Mouse (Mus musculus) splenic B cell, adult 2 months (primary cell): ENCODE measurements around the gene Tpra1.
A peak's percentile ranks its signal among the peaks of the same experiment; 100 is the strongest.

ENCODE experiments used
- DNase-seq: peaks from one replicate; pipeline ENCODE4 v3.0.0-alpha.2; 2011; ENCODE audit warnings: low read depth, low spot score
- H3K27me3 ChIP-seq: 2 replicates; pipeline ENCODE4 v1.6.1; 2012; ENCODE audit warnings: mild to moderate bottlenecking, low read length, moderate library complexity, mixed read lengths; ENCODE audit not compliant: control insufficient read depth, poor library complexity, insufficient read depth, severe bottlenecking
- H3K36me3 ChIP-seq: 2 replicates; pipeline ENCODE4 v1.6.1; 2012; ENCODE audit warnings: mild to moderate bottlenecking, low read length, moderate library complexity, mixed read lengths; ENCODE audit not compliant: control insufficient read depth, poor library complexity, insufficient read depth, severe bottlenecking

Tpra1 gene

DNA sequence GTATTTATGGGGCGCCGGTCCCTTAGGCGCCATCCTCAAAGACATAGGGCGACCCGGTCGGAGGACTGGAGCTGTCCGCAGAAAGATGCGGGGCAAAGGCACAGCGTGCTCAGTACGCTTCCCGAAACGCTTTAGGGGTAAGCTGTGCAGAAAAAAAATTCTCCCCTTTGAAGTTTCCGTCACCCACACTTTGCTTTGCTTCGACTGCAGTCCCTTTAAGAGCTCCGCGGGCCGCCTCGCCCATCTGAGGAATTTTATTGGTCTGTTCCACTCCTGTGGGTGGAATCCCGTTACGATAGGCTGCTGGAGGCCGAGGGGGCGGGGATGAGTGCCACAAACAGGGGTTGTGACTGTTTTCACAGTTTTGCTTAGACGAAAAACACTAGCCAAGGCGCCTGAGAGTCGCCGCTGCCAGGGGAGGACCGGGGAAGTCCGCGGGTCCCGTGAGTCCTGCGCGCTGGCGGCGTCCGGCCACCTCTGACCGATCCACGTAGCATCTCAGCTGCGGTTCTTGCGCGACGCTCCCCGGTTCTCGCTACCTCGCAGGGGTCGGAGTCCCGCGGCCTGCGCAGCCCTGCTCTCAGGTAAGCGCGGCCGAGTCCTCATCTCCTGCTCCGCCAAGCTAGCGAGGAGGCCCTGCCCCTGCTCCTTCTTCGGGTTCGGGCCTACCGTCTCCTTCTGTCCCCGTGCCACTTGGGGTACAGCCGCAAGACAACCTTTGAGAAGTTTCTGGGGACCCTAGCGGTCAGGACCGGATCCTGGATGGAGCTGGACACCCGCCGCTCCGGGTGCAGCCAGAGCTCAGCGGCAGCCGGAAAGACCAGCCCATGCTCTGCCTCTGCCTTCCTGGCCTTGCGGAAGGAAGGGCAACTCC lies at the start of gene Tpra1:
Tpra1 (plus strand) TSS at position 305 of the 874 bp plus-strand sequence.
- no peaks in the 10 kb centered on the region for H3K36me3 ChIP-seq
- H3K27me3 ChIP-seq, result no peaks in the 10 kb centered on the region
- peak; percentile 95 for DNase-seq

DNA sequence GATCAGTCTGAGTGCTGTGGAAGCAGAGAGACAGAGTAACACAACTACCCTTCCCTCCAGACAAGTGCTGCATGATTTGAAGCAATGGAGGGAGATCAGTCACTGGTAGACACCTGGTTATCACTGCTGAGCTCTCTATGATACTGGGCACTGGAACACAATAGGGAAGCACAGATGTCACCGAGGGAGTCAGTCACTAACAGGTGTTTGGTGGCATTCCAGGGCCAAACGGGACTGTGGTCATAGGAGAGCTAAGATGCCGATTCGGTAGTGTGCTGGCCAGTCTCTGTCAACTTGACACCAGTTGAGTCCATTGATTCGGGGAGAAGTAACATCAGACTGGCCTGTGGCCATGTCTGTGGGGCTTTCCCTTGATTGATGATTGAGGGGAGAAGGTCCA lies 47.5 kb upstream of the Tpra1 start:
- no peaks in the 10 kb centered on the region for H3K36me3 ChIP-seq
- DNase-seq, result no peak
- no peaks in the 10 kb centered on the region for H3K27me3 ChIP-seq

DNA sequence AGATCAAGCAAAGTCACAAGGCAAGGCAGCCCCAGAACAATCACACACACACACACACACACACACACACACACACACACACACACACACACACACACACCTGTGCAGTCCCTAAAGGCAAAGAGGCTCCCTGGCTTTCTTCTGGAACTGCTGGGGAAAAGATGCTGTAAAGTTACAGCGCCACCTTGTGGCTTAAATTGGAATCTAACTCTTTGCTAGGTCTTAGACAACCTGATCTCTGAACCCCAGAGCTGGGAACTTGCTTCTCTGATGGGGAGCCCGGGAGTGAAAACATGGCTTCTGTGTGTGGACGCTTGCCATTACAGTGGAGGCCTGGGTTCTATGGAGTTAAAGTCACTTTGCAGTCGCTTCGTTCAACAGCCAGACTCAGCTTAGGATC lies 46.4 kb upstream of the Tpra1 start:
- Histone ChIP-seq H3K36me3 (no peaks in the 10 kb centered on the region), H3K27me3 (no peaks in the 10 kb centered on the region)
- peak; percentile 84 for DNase-seq

DNA sequence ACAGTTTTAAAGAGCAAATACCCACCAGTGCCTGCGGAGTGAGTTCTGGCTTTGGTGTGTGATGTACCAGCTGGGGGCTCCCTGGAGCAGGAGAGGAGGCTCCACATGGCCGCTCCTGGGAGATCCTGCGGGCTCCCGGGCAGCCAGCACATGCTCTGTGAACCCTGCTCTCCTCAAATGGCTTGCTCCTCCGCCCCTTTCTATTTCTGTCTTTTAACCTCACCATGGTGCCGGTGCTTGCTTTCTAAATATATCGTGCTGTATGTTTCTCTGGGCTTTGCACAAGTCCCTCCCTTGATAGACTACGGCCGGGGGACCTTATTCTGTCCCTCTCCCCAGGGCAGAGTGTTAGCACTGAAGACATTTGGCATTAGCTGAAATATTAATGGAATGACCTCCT lies 44.8 kb upstream of the Tpra1 start:
- H3K27me3 ChIP-seq, result no peaks in the 10 kb centered on the region
- no peaks in the 10 kb centered on the region for H3K36me3 ChIP-seq
- DNase-seq, result no peak

DNA sequence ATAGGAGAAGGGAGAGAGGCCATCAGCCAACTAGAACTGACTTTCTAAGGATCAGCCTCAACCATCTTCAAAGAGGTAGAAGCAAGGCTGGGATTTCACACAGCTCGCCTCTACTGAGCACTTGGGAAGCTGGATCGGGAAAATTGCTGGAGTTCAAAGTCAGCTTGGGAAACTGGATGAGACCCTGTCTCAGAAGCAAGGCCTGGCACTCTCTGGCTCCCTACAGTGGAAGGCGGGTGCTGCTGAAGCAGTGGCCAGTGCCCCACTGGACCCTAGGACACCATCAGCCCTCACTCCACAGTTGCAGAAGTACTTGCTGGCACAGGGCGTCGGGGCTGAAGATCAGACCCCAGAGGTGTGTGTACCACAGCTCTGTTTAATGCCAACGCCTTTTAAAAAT lies 44.2 kb upstream of the Tpra1 start:
- no peaks in the 10 kb centered on the region for H3K27me3 ChIP-seq
- DNase-seq, result no peak
- H3K36me3 ChIP-seq, result no peaks in the 10 kb centered on the region

DNA sequence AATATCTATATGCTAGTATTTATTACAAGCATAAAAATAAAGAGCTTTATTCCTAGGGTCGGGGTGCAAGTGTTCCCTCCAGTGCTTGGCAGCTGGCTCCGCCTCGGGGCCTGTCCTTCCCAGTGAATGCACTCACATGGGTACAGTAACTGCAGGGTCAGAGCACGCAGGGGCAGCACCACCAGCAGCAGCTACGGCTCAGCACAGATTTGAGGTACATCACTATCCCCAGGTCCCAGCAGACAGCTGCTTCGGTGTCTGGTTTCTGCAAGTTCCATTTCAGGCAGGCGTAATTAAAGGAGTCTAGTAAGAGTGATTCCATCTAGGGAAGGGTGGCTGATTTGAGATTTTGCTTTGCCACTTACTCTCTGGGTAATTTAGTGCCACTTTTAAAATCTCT lies 43.7 kb upstream of the Tpra1 start:
- Histone ChIP-seq H3K36me3 (no peaks in the 10 kb centered on the region), H3K27me3 (no peaks in the 10 kb centered on the region)
- no peak for DNase-seq

DNA sequence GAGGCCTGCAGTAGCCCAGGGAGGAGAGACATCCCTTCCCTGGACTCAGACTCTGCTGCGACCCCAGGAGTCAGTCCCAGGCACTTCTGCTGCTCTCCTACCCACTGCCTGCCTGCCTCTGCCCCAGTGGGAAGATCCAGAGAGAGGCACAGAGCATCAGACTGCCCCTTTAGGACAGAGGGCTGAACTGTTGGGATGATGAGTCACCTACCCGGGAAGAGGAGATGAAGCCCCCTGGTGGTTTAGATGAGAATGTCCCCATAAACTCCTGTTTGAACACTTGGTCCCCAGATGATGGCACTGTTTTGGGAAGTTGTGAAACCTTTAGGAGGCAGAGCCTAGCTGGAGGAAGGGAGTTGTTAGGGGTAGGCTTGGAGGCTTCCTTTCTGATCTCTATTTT lies 41.1 kb upstream of the Tpra1 start:
- Histone ChIP-seq H3K27me3 (no peaks in the 10 kb centered on the region), H3K36me3 (no peaks in the 10 kb centered on the region)
- DNase-seq, result peak; percentile 56

DNA sequence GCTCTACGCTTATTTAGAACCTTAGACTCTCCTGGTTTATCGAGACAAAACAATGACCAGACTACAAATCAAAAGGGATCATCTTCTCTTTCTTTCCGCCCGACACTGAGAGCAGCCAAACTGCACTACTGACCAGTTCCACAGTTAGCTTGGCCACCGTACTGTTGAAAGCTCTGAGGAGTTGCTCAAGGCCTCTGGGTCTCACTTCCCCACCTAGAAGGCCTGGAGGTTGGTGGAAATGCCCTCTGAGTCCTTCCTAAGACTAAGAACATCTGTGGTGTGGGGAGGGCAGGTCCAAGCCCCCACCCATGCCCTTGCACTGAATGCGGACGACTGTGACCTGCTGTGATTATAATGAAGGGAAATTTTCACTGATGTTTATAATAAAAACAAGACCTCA lies 36.3 kb upstream of the Tpra1 start:
- Histone ChIP-seq H3K36me3 (no peaks in the 10 kb centered on the region), H3K27me3 (no peaks in the 10 kb centered on the region)
- DNase-seq, result no peak

DNA sequence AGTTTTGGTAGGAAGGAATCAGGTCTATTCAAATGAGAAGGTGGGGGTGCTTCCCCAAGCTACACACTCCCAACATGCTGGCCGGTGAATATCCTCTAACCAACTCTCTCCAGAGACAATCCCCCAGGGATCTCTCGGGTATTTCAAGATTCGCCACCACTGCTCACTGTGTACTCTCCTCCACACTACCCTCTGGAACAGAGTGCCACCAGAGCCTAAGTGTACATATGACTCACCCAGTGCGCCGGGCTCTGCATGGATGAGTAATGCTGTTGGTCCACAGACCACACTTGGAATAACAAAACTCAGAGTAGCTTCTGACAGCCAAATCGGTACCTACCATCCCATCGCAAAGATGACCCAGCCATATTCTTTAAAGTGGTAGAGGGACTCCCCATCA lies 32.6 kb upstream of the Tpra1 start:
- no peak for DNase-seq
- Histone ChIP-seq H3K36me3 (no peaks in the 10 kb centered on the region), H3K27me3 (no peaks in the 10 kb centered on the region)

DNA sequence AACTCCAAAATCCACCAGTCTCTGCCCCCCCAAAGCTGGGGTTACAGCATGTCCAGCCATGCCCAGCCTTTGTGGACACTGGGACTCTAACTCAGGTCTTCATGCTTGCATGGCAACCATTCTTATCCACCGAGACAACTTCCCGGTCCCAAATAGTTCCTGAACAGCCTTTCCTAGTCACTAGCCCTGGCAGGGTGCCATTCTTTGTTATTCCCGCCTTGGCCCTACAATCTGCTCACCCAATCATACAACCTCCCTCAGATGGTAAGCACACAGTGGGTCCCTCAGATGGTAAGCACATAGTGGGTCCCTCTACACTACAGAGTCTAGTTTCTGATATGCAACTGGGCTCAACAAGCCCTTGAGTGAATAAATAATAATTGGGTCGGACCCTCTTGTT lies 31.5 kb upstream of the Tpra1 start:
- Histone ChIP-seq H3K36me3 (no peaks in the 10 kb centered on the region), H3K27me3 (no peaks in the 10 kb centered on the region)
- no peak for DNase-seq

DNA sequence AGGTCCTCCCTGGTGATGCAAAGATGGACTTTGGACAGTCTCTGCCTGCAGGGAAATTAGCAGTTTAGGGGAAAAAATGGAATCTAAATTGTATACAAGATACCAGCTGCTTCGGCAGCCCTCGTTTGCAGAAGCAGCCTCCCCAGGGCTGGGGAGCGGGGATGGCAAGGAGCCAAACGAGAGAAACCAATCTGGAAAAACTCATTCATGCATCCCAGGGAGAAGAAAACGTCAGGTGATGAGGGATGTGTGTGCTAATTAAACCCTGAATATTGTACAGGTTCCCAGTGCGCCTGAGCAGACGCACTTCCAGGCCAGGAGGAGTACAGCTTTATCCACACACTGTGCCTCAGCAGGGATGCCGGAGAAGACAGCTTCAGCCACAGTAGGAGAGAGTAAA lies 30.5 kb upstream of the Tpra1 start:
- Histone ChIP-seq H3K27me3 (no peaks in the 10 kb centered on the region), H3K36me3 (no peaks in the 10 kb centered on the region)
- DNase-seq, result no peak

DNA sequence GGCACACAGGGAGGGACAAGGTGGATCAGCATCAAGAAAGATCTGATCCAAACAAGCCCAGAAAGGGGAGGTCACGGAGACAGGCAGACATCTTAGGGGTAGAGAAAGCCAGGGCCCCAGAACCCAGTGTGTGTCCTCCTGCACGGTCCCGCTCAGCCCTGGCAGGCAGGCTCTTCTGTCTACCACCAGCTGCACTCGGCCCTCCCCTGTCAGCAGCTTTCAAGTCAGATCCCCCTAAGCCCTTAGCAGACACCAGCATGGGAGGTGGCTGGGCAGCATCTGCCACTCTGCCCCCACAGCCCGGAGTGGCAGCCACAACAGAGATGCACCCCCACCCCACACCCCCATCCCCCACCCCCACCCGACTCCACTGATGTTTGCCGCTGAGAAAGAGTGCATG lies 29.2 kb upstream of the Tpra1 start:
- Histone ChIP-seq H3K36me3 (no peaks in the 10 kb centered on the region), H3K27me3 (no peaks in the 10 kb centered on the region)
- DNase-seq, result no peak

DNA sequence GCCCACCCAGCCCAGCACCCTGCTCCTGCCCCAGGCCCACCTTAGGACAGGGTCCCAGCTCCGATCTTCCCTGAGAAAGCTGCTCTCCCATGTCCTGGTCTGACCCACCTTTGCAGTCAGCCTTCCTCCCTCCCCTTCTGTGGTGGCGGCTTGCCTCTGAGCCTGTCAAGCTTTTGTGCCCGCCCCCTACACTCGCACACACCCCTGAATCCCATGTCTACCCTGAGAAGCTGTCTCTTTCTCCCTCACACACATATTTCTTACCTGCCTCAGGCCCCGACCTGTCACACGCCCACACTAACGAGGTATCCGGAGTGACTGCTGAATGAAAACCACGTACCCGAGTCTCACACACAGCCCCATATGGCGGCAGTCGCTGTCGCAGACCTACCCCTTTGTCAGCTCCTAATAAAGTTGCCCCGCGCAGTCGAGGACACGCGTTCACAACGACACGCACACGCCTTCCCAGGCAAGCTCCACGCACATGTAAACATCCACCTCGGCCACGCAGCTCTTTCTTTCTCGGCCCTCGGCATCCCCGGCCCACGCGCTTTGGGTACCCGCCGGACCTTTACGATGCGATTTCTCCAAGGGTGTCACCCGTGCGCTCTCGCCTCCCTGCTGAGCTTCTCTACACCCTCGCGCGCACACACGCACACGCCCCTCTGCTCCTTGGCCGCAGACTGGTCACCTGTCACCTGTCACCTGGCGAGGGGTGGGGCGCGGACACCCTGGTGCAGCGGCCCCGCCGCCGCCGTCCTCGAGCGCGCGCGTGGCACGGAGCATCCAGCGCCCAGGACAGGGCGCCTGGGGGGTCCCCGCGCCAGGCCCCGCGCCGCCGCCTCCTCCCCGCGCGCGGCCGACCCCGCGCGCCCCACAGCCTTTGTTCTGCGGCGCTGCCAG lies 27.8 kb upstream of the Tpra1 start:
- Histone ChIP-seq H3K36me3 (no peaks in the 10 kb centered on the region), H3K27me3 (no peaks in the 10 kb centered on the region)
- DNase-seq, result no peak

DNA sequence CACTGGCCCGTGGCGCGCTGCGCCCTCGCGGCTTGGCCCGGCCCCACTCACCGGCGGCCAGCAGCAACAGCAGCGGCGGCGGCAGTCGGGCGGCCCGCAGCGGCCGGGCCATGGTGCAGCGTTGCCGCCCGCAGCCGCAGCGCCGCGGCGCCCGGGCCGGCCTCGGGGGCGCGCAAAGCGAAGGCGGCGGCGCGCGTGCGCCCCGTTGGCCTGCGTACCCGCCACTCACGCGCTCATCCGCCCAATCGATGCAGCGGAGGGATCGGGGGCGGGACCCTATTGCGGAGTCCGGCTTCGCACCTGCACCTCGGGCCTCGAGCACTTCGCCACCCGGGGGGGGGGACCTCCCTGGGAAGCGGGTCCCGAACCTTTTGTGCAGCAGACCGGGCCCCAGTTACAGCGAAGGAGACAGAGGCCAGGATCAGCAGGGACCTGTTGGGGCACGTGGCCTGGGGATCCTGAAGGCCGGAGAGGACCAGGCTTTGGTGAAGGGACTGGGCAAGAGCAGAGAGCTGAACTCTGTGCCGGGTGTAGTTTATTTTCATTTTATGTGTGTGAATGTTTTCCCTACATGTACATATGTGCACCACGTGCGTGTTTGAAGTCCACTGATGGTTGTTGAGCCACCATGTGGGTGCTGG lies 27.1 kb upstream of the Tpra1 start, which contains the start of gene Podxl2:
Podxl2 (minus strand) TSS at position 177 of the 641 bp plus-strand sequence.
- no peaks in the 10 kb centered on the region for H3K27me3 ChIP-seq
- H3K36me3 ChIP-seq, result no peaks in the 10 kb centered on the region
- no peak for DNase-seq

DNA sequence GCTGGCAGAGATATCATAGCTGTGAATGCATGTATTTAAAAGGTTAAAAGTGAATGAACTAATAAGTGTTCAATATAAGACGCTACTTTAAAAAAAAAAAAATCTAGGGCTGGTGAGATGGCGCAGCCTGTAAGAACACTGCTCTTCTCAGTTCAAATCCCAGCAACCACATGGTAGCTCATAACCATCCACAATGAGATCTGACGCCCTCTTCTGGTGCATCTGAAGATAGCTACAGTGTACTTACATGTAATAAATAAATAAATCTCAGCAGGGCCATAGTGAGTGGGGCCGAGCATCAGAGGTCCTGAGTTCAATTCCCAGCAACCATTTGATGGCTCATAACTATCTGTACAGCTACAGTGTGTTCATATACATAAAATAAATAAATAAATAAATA lies 22.6 kb upstream of the Tpra1 start:
- DNase-seq, result no peak
- no peaks in the 10 kb centered on the region for H3K27me3 ChIP-seq
- H3K36me3 ChIP-seq, result peaks cover under 1% of the 10 kb centered on the region; the same call in 1 of the 2 replicates
